Mouse (Mus musculus): ENCODE data around the gene Ccdc194. TPM values are rescaled to one million over a fixed set of nuclear protein-coding genes. Genes with fewer than 3 reads are reported as not detected.

Ccdc194 gene
- total RNA-seq, 4 experiments from 2014 or later = not detected

GRCm38 (mm10) chr8:71477196-71477845, 48.2 kb downstream of the Ccdc194 start:
- DNase-seq (ENCODE audit: low spot score in 2 of 2) = no peak

- peak in 1 of 2 experiments; percentile 77 for DNase-seq (ENCODE audit: low spot score in 2 of 2)
Observed at GRCm38 (mm10) chr8:71476099-71476940, 49.2 kb downstream of the Ccdc194 start.

DNA sequence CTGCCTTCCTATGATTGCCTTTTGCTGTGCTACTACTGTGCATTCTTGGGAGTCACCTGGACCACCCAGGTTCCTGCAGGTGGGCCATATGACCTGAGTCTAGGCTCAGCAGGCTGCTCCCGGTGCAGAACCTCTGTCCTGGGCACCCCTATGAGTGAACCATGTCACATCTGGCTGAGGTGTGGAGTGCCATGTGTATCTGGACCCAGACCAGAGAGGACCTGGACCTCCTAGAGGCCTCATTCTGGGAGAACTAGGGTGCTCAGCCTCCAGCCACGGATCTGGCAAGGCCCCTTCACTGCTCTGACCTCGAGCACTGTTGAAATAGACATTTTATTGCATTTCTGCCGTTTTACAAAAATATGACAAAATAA, 49.8 kb downstream of the Ccdc194 start:
- DNase-seq (ENCODE audit: low spot score in 2 of 2) = no peak

- DNase-seq (ENCODE audit: low spot score in 2 of 2) = no peak
Observed at GRCm38 (mm10) chr8:71474785-71475701, 50.5 kb downstream of the Ccdc194 start.

- no peak for DNase-seq (ENCODE audit: low spot score in 2 of 2)
Observed at GRCm38 (mm10) chr8:71474344-71474743, 51.2 kb downstream of the Ccdc194 start.

DNA sequence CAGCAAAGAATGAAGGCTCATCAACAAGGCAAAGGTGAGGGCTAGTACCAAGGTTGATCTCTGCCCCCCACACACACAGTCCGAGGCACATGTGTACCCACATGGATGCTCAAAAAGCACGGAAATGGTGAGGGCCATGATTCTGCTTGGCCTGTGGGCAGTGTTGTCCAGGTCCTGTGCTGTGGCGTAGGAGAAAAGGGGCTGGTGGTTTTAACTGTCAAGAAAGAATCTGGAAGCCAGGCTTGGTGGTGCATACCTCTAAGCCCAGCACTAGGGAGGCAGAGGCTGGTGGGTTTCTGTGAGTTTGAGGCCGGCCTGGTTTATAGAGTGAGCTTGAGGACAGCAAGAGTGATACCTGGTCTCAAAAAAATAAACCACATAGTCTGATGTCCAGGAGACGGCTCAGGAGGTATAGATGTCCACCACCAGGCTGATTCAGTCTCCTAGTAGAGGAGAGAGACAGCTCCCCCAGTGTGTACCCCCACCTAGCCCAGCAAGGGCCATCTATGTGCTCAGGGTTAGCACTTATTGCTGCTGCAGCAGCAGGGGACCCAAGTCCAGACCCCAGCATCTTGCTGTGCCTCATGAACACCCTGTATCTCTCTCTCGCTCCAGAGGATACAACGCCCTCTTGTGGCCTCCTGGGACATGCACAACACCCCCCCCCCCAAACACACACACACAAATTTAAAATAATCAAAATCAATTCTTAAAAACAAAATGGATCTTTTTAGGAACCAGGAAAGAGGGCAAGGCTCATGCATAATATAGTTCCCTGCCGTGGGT, 52.7 kb downstream of the Ccdc194 start:
- no peak for DNase-seq (ENCODE audit: low spot score in 2 of 2)

DNA sequence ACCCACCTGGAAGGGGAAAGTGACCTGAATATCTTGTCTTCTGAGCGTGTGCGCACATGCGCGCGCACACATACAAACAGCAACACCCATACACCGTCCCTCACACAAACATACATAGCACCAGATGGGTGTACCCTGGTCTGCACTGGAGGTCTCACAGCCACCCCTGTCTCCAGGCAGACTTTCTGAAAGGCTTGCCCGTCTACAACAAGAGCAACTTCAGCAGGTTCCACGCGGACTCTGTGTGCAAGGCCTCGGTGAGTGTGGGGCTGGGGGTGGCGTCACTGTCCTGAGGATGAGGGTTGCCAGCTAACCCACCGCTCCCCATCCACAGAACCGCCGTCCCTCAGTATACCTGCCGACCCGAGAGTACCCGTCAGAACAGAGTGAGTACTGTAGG, 53.6 kb downstream of the Ccdc194 start:
- DNase-seq (ENCODE audit: low spot score in 2 of 2) = no peak

DNA sequence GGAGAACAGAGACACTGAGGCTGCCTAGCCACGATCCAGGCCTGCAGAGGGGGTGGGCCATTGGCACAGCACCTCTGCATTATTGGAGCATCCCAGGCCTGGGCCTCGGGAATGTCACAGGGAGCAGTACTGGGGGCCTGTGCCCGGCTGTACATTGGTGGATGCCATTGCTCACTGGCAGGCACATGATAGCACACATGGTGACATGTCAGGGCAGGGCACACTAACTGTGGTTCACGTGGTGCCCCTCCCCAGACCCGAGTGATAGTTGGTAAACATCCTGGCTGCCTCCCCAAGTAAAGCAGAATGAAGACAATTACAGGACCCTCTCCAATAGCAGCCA, 54.6 kb downstream of the Ccdc194 start:
- DNase-seq (ENCODE audit: low spot score in 2 of 2) = peak in 1 of 2 experiments; percentile 8

- no peak for DNase-seq (ENCODE audit: low spot score in 2 of 2)
Observed at GRCm38 (mm10) chr8:71470146-71470912, 55.2 kb downstream of the Ccdc194 start.

Other genes starting within 250 kb of the Ccdc194 start
- 100 to 1,000 TPM in 3 of 4 experiments, 10 to 100 TPM in 1; 98.8 to 130 (median 117) TPM for gene Use1, start 158.9 kb downstream of the Ccdc194 start, total RNA-seq (2022)
- gene Ocel1, start 154.4 kb downstream of the Ccdc194 start, total RNA-seq (2022) = 10 to 100 TPM; 10.3 to 15.9 (median 14.1) TPM
- gene Nr2f6, start 143.8 kb downstream of the Ccdc194 start, total RNA-seq (2022) = 10 to 100 TPM; 38.7 to 46.1 (median 41.2) TPM
- gene Ushbp1, start 129.9 kb downstream of the Ccdc194 start, total RNA-seq (2022) = 1 to 10 TPM; 3.5 to 4.9 (median 4.1) TPM
- 100 to 1,000 TPM in 3 of 4 experiments, 10 to 100 TPM in 1; 95.9 to 110 (median 108) TPM for gene Babam1, start 128.8 kb downstream of the Ccdc194 start, total RNA-seq (2022)
- under 1 TPM; 0.18 to 0.72 (median 0.27) TPM for gene Ankle1, start 119.7 kb downstream of the Ccdc194 start, total RNA-seq (2022)
- 100 to 1,000 TPM; 200 to 255 (median 229) TPM for gene Abhd8, start 62.1 kb downstream of the Ccdc194 start, total RNA-seq (2022)
- gene Mrpl34, start 60.8 kb downstream of the Ccdc194 start, total RNA-seq (2022) = 10 to 100 TPM; 38.6 to 47.2 (median 46.2) TPM
- gene Dda1, start 56.5 kb downstream of the Ccdc194 start, total RNA-seq (2022) = 10 to 100 TPM; 74.9 to 82.2 (median 79.0) TPM
- gene Ano8, start 39.7 kb downstream of the Ccdc194 start, total RNA-seq (2022) = 10 to 100 TPM; 48.4 to 55.9 (median 51.6) TPM
- 10 to 100 TPM; 28.8 to 42.3 (median 32.5) TPM for gene Gtpbp3, start 37.6 kb downstream of the Ccdc194 start, total RNA-seq (2022)
- gene Plvap, start 14.0 kb downstream of the Ccdc194 start, total RNA-seq (2022) = 1 to 10 TPM; 6.2 to 9.6 (median 7.4) TPM
- gene Bst2, start 11.7 kb upstream of the Ccdc194 start, total RNA-seq (2022) = 10 to 100 TPM in 2 of 4 experiments, 1 to 10 TPM in 2; 4.1 to 23.3 (median 8.6) TPM
- 10 to 100 TPM; 32.6 to 43.7 (median 36.8) TPM for gene Mvb12a, start 17.2 kb upstream of the Ccdc194 start, total RNA-seq (2022)
- gene Tmem221, start 33.2 kb upstream of the Ccdc194 start, total RNA-seq (2022) = 1 to 10 TPM in 1 of 4 experiments, under 1 TPM in 3; 0.27 to 1.3 (median 0.54) TPM
- gene Nxnl1, start 40.9 kb upstream of the Ccdc194 start, total RNA-seq (2022) = under 1 TPM in 2 of 4 experiments, not detected in 2; 0.14 to 0.28 TPM
- gene Slc27a1, start 43.2 kb upstream of the Ccdc194 start, total RNA-seq (2022) = 100 to 1,000 TPM; 107 to 130 (median 117) TPM
- 10 to 100 TPM; 29.1 to 38.5 (median 33.6) TPM for gene Pgls, start 66.5 kb upstream of the Ccdc194 start, total RNA-seq (2022)
- gene Fam129c, start 71.9 kb upstream of the Ccdc194 start, total RNA-seq (2022) = 1 to 10 TPM; 2.0 to 4.6 (median 3.5) TPM
- 10 to 100 TPM; 53.2 to 59.7 (median 53.8) TPM for gene Colgalt1, start 85.3 kb upstream of the Ccdc194 start, total RNA-seq (2022)
- 100 to 1,000 TPM; 219 to 265 (median 239) TPM for gene Unc13a, start 146.0 kb upstream of the Ccdc194 start, total RNA-seq (2022)
- gene Jak3, start 150.6 kb upstream of the Ccdc194 start, total RNA-seq (2022) = 10 to 100 TPM in 1 of 4 experiments, 1 to 10 TPM in 3; 4.6 to 10.5 (median 7.9) TPM
- 1 to 10 TPM; 2.1 to 6.9 (median 2.6) TPM for gene Insl3, start 163.5 kb upstream of the Ccdc194 start, total RNA-seq (2022)
- under 1 TPM; 0.47 to 0.93 (median 0.56) TPM for gene B3gnt3, start 176.1 kb upstream of the Ccdc194 start, total RNA-seq (2022)
- gene Fcho1, start 200.0 kb upstream of the Ccdc194 start, total RNA-seq (2022) = 100 to 1,000 TPM in 3 of 4 experiments, 10 to 100 TPM in 1; 92.1 to 120 (median 112) TPM